19 mouse cellular contexts compared by ENCODE assay signal in the genomic region with DNA sequence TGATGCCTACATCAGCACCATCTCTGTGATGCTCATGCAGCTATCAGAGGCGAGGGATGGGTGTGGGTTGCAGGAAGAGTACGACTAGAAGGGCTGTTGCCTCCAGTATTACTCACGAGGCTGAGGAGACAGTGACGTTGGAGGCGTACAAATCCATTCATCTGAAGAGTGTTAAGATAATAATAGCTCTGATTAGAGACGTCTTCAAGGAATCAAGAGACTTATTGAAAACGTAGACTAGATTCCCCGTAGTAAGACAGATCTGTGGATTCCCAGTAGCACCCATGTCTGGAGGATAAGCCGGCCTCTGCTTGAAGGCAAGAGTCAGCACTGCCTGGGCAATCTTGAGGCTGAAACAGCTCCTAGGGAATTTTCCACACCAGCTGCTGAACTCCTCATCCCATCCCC. TPM values are rescaled to one million over a fixed set of nuclear protein-coding genes. Genes with fewer than 3 reads are reported as not detected.
DNase-seq lines count a peak whose midpoint lies in the region; ATAC-seq lines count a peak whose summit lies in the region.
"Had no signal": no experiment of that assay in that cellular context is flagged by ENCODE, and none has a peak within 500 bp of the region (broad histone marks: within the 10 kb centered on the region; RNA-seq: fewer than 3 reads in every experiment).

No protein-coding gene starts in this region.

- no peak for DNase-seq in cerebellum, postnatal 10 days
- DNase-seq in layer of hippocampus, adult 9-11 months = peak; percentile 53
- no peak for DNase-seq in layer of hippocampus, adult 9-10 months (ENCODE audit: low spot score)
- peak; percentile 18 to 66 for DNase-seq in left cerebral cortex, adult 8-10 months (ENCODE audit: low spot score in 2 of 2)
- DNase-seq in right cerebral cortex, postnatal 25 days = peak; percentile 54
- DNase-seq in gastrocnemius, postnatal 14 days = no peak
- DNase-seq in heart, postnatal 14 days = no peak
- DNase-seq: adrenal gland, adult 8-10 months; embryo, embryonic 11 days; kidney, adult 9 months; kidney, postnatal 25 days; layer of hippocampus, postnatal 36 days; liver; thymus, postnatal 36 days had no signal

- intact Hi-C loops in gastrocnemius, postnatal 14 days (cut with DNase I; ENCODE audit: low total_unique reads) = no loop called here
- intact Hi-C loops in heart, postnatal 14 days (cut with DNase I) = no loop called here

- ATAC-seq in cerebellum, adult (ENCODE audit: insufficient number of reproducible peaks, low FRiP score, low TSS enrichment) = 0 out of 2 replicates have a peak, but pooled peaks have one; percentile 17
- ATAC-seq: inflammation-experienced regulatory T-cells, adult 6 months; lung, postnatal 0 days; Patski had no signal

RNA-seq across cellular contexts. Expression of a gene that starts 42.6 kb away (rescaled TPM):
- total RNA-seq in left cerebral cortex, adult 8-10 months (2022) = 10 to 100 TPM; 11.5 to 15.2 (median 13.4) TPM
- total RNA-seq in gastrocnemius, postnatal 14 days (2021) = under 1 TPM in 1 of 2 experiments, not detected in 1; 0.07 TPM
- total RNA-seq in heart, postnatal 14 days (2021) = not detected
- total RNA-seq: heart, postnatal 25 days had no signal

Comparison
In these comparisons a context has a peak if more than half of its experiments do, and no peak if none do; other contexts are left out.
1. DNase-seq: peak in layer of hippocampus, adult 9-11 months (single experiment), left cerebral cortex, adult 8-10 months (2 of 2) and right cerebral cortex, postnatal 25 days (single experiment); none in cerebellum, postnatal 10 days (0 of 2), layer of hippocampus, adult 9-10 months (single experiment), gastrocnemius, postnatal 14 days (single experiment) and heart, postnatal 14 days (0 of 2).
2. RNA of a gene that starts 42.6 kb away (total RNA-seq): 11.5 to 15.2 TPM in left cerebral cortex, adult 8-10 months; 0.07 TPM in gastrocnemius, postnatal 14 days and not detected in heart, postnatal 14 days; every median in the first group is over 10 times any median in the second.